In genomic region chr5:137532131-137532807, GRCm38 (mm10) we compare ENCODE assay signal across 8 mouse cellular contexts. TPM values are rescaled to one million over a fixed set of nuclear protein-coding genes. Genes with fewer than 3 reads are reported as not detected.
DNase-seq lines count a peak whose midpoint lies in the region; ATAC-seq lines count a peak whose summit lies in the region.
"Had no signal": no experiment of that assay in that cellular context is flagged by ENCODE, and none has a peak within 500 bp of the region (broad histone marks: within the 10 kb centered on the region; RNA-seq: fewer than 3 reads in every experiment).

No protein-coding gene starts in this region.

- H3K4me2 ChIP-seq in kidney, embryonic 16.5 days (replicated peaks; ENCODE audit: low read depth, low read length), result peak overlapping the region; percentile 93
- peak overlapping the region; percentile 90 for H3K4me2 ChIP-seq in midbrain, embryonic 16.5 days (ENCODE audit: low read length)

- peaks cover 57% of the 10 kb centered on the region for H3K4me1 ChIP-seq in forebrain, embryonic 10.5 days
- H3K4me1 ChIP-seq in kidney, embryonic 16.5 days (ENCODE audit: insufficient read depth, low read length), result peaks cover 15% of the 10 kb centered on the region
- H3K4me1 ChIP-seq in midbrain, embryonic 16.5 days (ENCODE audit: control insufficient read depth, insufficient read depth, low read length), result peaks cover 20% of the 10 kb centered on the region

- H3K9me3 ChIP-seq in forebrain, embryonic 10.5 days, result no peaks in the 10 kb centered on the region
- H3K9me3 ChIP-seq in kidney, embryonic 16.5 days (ENCODE audit: low read length), result no peaks in the 10 kb centered on the region
- no peaks in the 10 kb centered on the region for H3K9me3 ChIP-seq in midbrain, embryonic 16.5 days (replicated peaks; ENCODE audit: control insufficient read depth, low read length, poor library complexity, severe bottlenecking)

- DNase-seq in ovary, postnatal 36 days (ENCODE audit: low spot score), result peak; percentile 40
- DNase-seq in ovary, adult 18-20 months (ENCODE audit: low spot score), result no peak
- peak; percentile 40 for DNase-seq in c-Kit-positive CD71-positive TER-119-positive erythroid progenitor cells, embryonic 14.5 days (ENCODE audit: low spot score)
- DNase-seq in forebrain, embryonic 10.5 days (ENCODE audit: extremely low spot score, low spot score), result peak; percentile 53
- DNase-seq in gastrocnemius, postnatal 25 days, result no peak

- H3K36me3 ChIP-seq in forebrain, embryonic 10.5 days (replicated peaks), result peaks cover 36% of the 10 kb centered on the region
- H3K36me3 ChIP-seq in kidney, embryonic 16.5 days (ENCODE audit: insufficient read depth, low read length), result peaks cover 29% of the 10 kb centered on the region
- peaks cover 26% of the 10 kb centered on the region for H3K36me3 ChIP-seq in midbrain, embryonic 16.5 days (ENCODE audit: control insufficient read depth, insufficient read depth, low read length)

- peak overlapping the region; percentile 95 for H3K27ac ChIP-seq in forebrain, embryonic 10.5 days
- H3K27ac ChIP-seq in kidney, embryonic 16.5 days (ENCODE audit: low read length), result peak overlapping the region; percentile 94
- peak overlapping the region; percentile 99 for H3K27ac ChIP-seq in midbrain, embryonic 16.5 days (ENCODE audit: low read length)

- peak overlapping the region; percentile 89 for H3K9ac ChIP-seq in kidney, embryonic 16.5 days (replicated peaks; ENCODE audit: low read length)
- peak overlapping the region; percentile 100 for H3K9ac ChIP-seq in midbrain, embryonic 16.5 days (ENCODE audit: low read depth, low read length)

- peak overlapping the region; percentile 94 for H3K4me3 ChIP-seq in forebrain, embryonic 10.5 days
- H3K4me3 ChIP-seq in kidney, embryonic 16.5 days (ENCODE audit: low read length), result peak overlapping the region; percentile 68
- H3K4me3 ChIP-seq in midbrain, embryonic 16.5 days (ENCODE audit: low read depth, low read length), result peak overlapping the region; percentile 96

- no peaks in the 10 kb centered on the region for H3K27me3 ChIP-seq in forebrain, embryonic 10.5 days (ENCODE audit: poor library complexity, severe bottlenecking)
- H3K27me3 ChIP-seq in kidney, embryonic 16.5 days (ENCODE audit: insufficient read depth, low read length), result no peaks in the 10 kb centered on the region
- no peaks in the 10 kb centered on the region for H3K27me3 ChIP-seq in midbrain, embryonic 16.5 days (ENCODE audit: control insufficient read depth, insufficient read depth, low read depth, low read length)

- no peak for ATAC-seq in kidney, embryonic 16.5 days (ENCODE audit: low FRiP score, low TSS enrichment)
- no peak for ATAC-seq in midbrain, embryonic 16.5 days

- WGBS in forebrain, embryonic 10.5 days, result under 1% methylated on average over 19 of the region's 19 CpGs
- under 1% methylated on average over 19 of the region's 19 CpGs for WGBS in kidney, embryonic 16.5 days
- under 1% methylated on average over 19 of the region's 19 CpGs for WGBS in midbrain, embryonic 16.5 days

RNA-seq across cellular contexts. Expression of gene Epo, which starts 0.8 kb away (rescaled TPM):
- 2.9 and 4.8 TPM in 2 replicates for polyA plus RNA-seq in forebrain, embryonic 10.5 days (2016; fragmentation: Nextera tagmentation; extraction: Ambion mirVana)
- polyA plus RNA-seq in kidney, embryonic 16.5 days (2015; fragmentation: Nextera tagmentation; extraction: Ambion mirVana), result 0.24 and 0.36 TPM in 2 replicates
- not detected in 2 replicates for polyA plus RNA-seq in midbrain, embryonic 16.5 days (2015; fragmentation: Nextera tagmentation; extraction: Ambion mirVana)
- total RNA-seq in gastrocnemius, postnatal 25 days (2021), result not detected
- total RNA-seq: gastrocnemius, postnatal 4 days had no signal

RNA-seq across cellular contexts. Expression of gene Gnb2, which starts 1.0 kb away (rescaled TPM):
- polyA plus RNA-seq in forebrain, embryonic 10.5 days (2016; fragmentation: Nextera tagmentation; extraction: Ambion mirVana), result 287 and 288 TPM in 2 replicates
- polyA plus RNA-seq in kidney, embryonic 16.5 days (2015; fragmentation: Nextera tagmentation; extraction: Ambion mirVana), result 358 and 388 TPM in 2 replicates
- 496 and 512 TPM in 2 replicates for polyA plus RNA-seq in midbrain, embryonic 16.5 days (2015; fragmentation: Nextera tagmentation; extraction: Ambion mirVana)
- 100 to 1,000 TPM; 129 to 130 TPM for total RNA-seq in gastrocnemius, postnatal 25 days (2021)

RNA-seq across cellular contexts. Expression of gene Gigyf1, which starts 13.9 kb away (rescaled TPM):
- polyA plus RNA-seq in forebrain, embryonic 10.5 days (2016; fragmentation: Nextera tagmentation; extraction: Ambion mirVana), result 13.5 and 14.0 TPM in 2 replicates
- 11.9 and 12.2 TPM in 2 replicates for polyA plus RNA-seq in kidney, embryonic 16.5 days (2015; fragmentation: Nextera tagmentation; extraction: Ambion mirVana)
- 19.3 and 19.4 TPM in 2 replicates for polyA plus RNA-seq in midbrain, embryonic 16.5 days (2015; fragmentation: Nextera tagmentation; extraction: Ambion mirVana)
- total RNA-seq in gastrocnemius, postnatal 25 days (2021), result 10 to 100 TPM; 15.2 to 17.5 TPM

RNA-seq across cellular contexts. Expression of gene Actl6b, which starts 21.0 kb away (rescaled TPM):
- 2.0 and 4.8 TPM in 2 replicates for polyA plus RNA-seq in forebrain, embryonic 10.5 days (2016; fragmentation: Nextera tagmentation; extraction: Ambion mirVana)
- 0.40 and 0.96 TPM in 2 replicates for polyA plus RNA-seq in kidney, embryonic 16.5 days (2015; fragmentation: Nextera tagmentation; extraction: Ambion mirVana)
- 307 and 326 TPM in 2 replicates for polyA plus RNA-seq in midbrain, embryonic 16.5 days (2015; fragmentation: Nextera tagmentation; extraction: Ambion mirVana)
- total RNA-seq in gastrocnemius, postnatal 25 days (2021), result not detected
- total RNA-seq: gastrocnemius, postnatal 4 days had no signal

RNA-seq across cellular contexts. Expression of gene Pop7, which starts 30.0 kb away (rescaled TPM):
- polyA plus RNA-seq in forebrain, embryonic 10.5 days (2016; fragmentation: Nextera tagmentation; extraction: Ambion mirVana), result 56.1 and 59.4 TPM in 2 replicates
- polyA plus RNA-seq in kidney, embryonic 16.5 days (2015; fragmentation: Nextera tagmentation; extraction: Ambion mirVana), result 51.2 and 53.0 TPM in 2 replicates
- 76.3 and 80.5 TPM in 2 replicates for polyA plus RNA-seq in midbrain, embryonic 16.5 days (2015; fragmentation: Nextera tagmentation; extraction: Ambion mirVana)
- total RNA-seq in gastrocnemius, postnatal 25 days (2021), result 1 to 10 TPM; 9.7 to 9.9 TPM

Comparison
In these comparisons a context has a peak if more than half of its experiments do, and no peak if none do; other contexts are left out.
1. DNase-seq: peak in ovary, postnatal 36 days (single experiment), c-Kit-positive CD71-positive TER-119-positive erythroid progenitor cells, embryonic 14.5 days (single experiment) and forebrain, embryonic 10.5 days (single experiment); none in ovary, adult 18-20 months (single experiment) and gastrocnemius, postnatal 25 days (single experiment).
2. Peak in every context shown above with its lines, with median percentiles within 50 percentile points of each other: H3K27ac ChIP-seq and H3K4me3 ChIP-seq.